Mouse (Mus musculus) forebrain, embryonic 10.5 days (tissue): Measurements from ENCODE around the gene Csnk1e. TPM values are rescaled to one million over a fixed set of nuclear protein-coding genes. Genes with fewer than 3 reads are reported as not detected.
"Not testable (repeated sequence)": the region's sequence is repeated elsewhere in the genome, so short reads cannot be mapped to it uniquely, and the experiment has no call there.

Source experiments
- DNase-seq: peaks from one replicate; pipeline ENCODE4 v3.0.0-alpha.2; 2017; ENCODE audit warnings: low spot score; ENCODE audit errors: extremely low spot score
- H3K27ac ChIP-seq: fragments of 300-500 bp; sonication (generic); 2 replicates; pipeline ENCODE4 v1.5.1; 2016; ENCODE audit warnings: mild to moderate bottlenecking
- H3K27me3 ChIP-seq: fragments of 300-500 bp; sonication (generic); 2 replicates; pipeline ENCODE4 v1.6.1; 2016; ENCODE audit warnings: mild to moderate bottlenecking; ENCODE audit not compliant: poor library complexity, severe bottlenecking
- H3K36me3 ChIP-seq: fragments of 300-500 bp; sonication (generic); replicated peaks from 2 replicates; pipeline ENCODE4 v1.6.1; 2016; ENCODE audit warnings: mild to moderate bottlenecking, moderate library complexity
- H3K4me1 ChIP-seq: fragments of 300-500 bp; sonication (generic); 2 replicates; pipeline ENCODE4 v1.6.1; 2016
- H3K4me3 ChIP-seq: fragments of 300-500 bp; sonication (generic); 2 replicates; pipeline ENCODE4 v1.5.1; 2016; ENCODE audit warnings: mild to moderate bottlenecking, moderate library complexity
- H3K9me3 ChIP-seq: fragments of 300-500 bp; sonication (generic); 2 replicates; pipeline ENCODE4 v1.6.1; 2016; ENCODE audit warnings: mild to moderate bottlenecking, moderate library complexity
- WGBS: fragments of 180-500 bp; shearing (Covaris S2); methylation state at CpG from one replicate; pipeline ENCODE4 v1.1.7; 2016; 5-methylcytosine and 5-hydroxymethylcytosine counted together
- polyA plus RNA-seq: library from polyadenylated mRNA; unstranded; fragments of >200 nt; fragmentation: Nextera tagmentation; extraction: Ambion mirVana; gene quantifications from 2 replicates; pipeline ENCODE4 v1.2.1, GENCODE M21; 2016

Csnk1e gene
- polyA plus RNA-seq, 1 experiment from 2014 or later: 123 TPM

GRCm38 (mm10) chr15:79470583-79470982 is 15.2 kb upstream of the Csnk1e start:
- Histone ChIP-seq H3K4me3 (peak overlapping the region; percentile 42), H3K27me3 (peaks cover 14% of the 10 kb centered on the region), H3K9me3 (peaks cover under 1% of the 10 kb centered on the region; the same call in 1 of the 2 replicates), H3K27ac (no peak overlapping the region), H3K36me3 (no peaks in the 10 kb centered on the region), H3K4me1 (peaks cover 15% of the 10 kb centered on the region)
- DNase-seq: no peak
- 29% methylated on average over 17 of the region's 17 CpGs for WGBS

DNA sequence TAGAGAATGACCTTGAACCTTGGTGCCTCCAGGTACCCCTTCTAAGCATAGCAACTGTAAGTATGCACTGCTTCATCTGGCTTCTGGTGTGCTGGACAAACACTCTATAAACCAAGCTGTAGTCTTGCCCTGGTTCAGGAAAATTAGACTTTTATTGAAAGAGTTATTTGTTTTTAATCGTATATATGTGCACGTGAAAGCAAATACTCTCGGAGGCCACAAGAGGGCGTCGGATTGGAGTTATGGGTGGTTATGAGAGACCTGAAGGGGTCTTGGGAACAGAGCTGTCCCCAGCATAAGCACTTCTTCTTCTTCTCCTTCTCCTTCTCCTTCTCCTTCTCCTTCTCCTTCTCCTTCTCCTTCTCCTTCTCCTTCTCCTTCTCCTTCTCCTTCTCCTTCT is 14.2 kb upstream of the Csnk1e start:
- H3K27ac ChIP-seq: no peak overlapping the region
- H3K4me3 ChIP-seq: no peak overlapping the region
- WGBS: 71% methylated on average over 5 of the region's 5 CpGs
- DNase-seq: no peak
- H3K9me3 ChIP-seq: no peaks in the 10 kb centered on the region; the same call in 1 of the 2 replicates
- H3K4me1 ChIP-seq: peaks cover 15% of the 10 kb centered on the region
- H3K27me3 ChIP-seq: peaks cover 14% of the 10 kb centered on the region
- H3K36me3 ChIP-seq: no peaks in the 10 kb centered on the region

GRCm38 (mm10) chr15:79466601-79467286 is 11.4 kb upstream of the Csnk1e start:
- Histone ChIP-seq H3K4me3 (0 out of 2 replicates have a peak overlapping the region, but pooled peaks have one; percentile 4), H3K27me3 (peaks cover 40% of the 10 kb centered on the region), H3K27ac (peak overlapping the region; percentile 58; the same call in 1 of the 2 replicates), H3K4me1 (peaks cover 23% of the 10 kb centered on the region), H3K9me3 (peaks cover 14% of the 10 kb centered on the region), H3K36me3 (no peaks in the 10 kb centered on the region)
- DNase-seq: peak; percentile 84
- WGBS: 6% methylated on average over 18 of the region's 18 CpGs

DNA sequence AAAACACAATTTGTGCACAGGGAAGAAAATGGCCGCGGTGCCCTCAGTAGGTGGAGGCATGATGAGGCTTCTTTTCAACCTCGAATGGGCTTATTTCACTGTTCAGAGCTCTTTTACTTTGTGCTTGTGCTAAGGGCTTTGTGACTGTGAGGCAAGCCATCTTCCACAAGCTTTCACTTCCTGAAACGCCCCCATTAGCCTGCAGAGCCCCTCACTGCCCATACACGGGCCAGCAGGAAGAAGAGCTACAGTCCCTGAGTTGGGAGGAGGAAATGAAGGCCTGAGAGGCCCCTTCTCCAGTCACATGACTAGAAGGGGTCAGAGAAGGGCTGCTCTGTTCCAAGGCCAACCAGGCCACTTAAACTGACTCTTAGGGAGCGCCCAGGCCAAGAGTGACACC is 1.2 kb upstream of the Csnk1e start:
- H3K4me3 ChIP-seq: no peak overlapping the region
- peaks cover 20% of the 10 kb centered on the region for H3K4me1 ChIP-seq
- no peaks in the 10 kb centered on the region for H3K36me3 ChIP-seq
- 73% methylated on average over 6 of the region's 6 CpGs for WGBS
- no peak for DNase-seq
- H3K27ac ChIP-seq: peak overlapping the region; percentile 35; the same call in 1 of the 2 replicates
- peaks cover under 1% of the 10 kb centered on the region; the same call in 1 of the 2 replicates for H3K9me3 ChIP-seq
- peaks cover 36% of the 10 kb centered on the region for H3K27me3 ChIP-seq

- WGBS: 53% methylated on average over 6 of the region's 6 CpGs
- not testable (repeated sequence) for DNase-seq, H3K27ac ChIP-seq, H3K9me3 ChIP-seq, H3K4me3 ChIP-seq, H3K36me3 ChIP-seq
- Histone ChIP-seq H3K27me3 (peaks cover 31% of the 10 kb centered on the region), H3K4me1 (peaks cover 20% of the 10 kb centered on the region)
Observed at GRCm38 (mm10) chr15:79456104-79456503, 738 bp upstream of the Csnk1e start.

- no peak for DNase-seq
- no peaks in the 10 kb centered on the region for H3K9me3 ChIP-seq
- WGBS: 91% methylated on average over 4 of the region's 4 CpGs
- peaks cover 20% of the 10 kb centered on the region for H3K4me1 ChIP-seq
- no peak overlapping the region for H3K27ac ChIP-seq
- peaks cover 23% of the 10 kb centered on the region for H3K27me3 ChIP-seq
- H3K36me3 ChIP-seq: no peaks in the 10 kb centered on the region
- H3K4me3 ChIP-seq: no peak overlapping the region
Observed at GRCm38 (mm10) chr15:79453831-79454230, 1.5 kb downstream of the Csnk1e start.

DNA sequence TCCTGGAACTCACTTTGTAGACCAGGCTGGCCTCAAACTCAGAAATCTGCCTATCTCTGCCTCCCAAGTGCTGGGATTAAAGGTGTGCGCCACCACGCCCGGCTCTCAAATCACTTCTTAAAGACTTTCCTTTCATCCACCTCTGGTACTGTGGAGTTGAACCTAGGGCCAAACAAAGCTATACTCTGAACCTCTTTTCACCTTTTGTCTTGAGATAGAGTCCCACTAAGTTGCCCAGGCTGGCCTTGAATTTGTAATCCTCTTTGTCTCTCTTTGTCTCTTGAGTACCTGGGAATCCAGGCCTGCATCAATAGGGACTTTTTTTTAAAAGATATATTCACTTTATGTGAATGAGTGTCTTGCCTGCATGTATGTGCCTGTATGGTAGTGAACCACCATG is 7.3 kb downstream of the Csnk1e start:
- Histone ChIP-seq H3K4me1 (peaks cover 15% of the 10 kb centered on the region), H3K27me3 (peaks cover 6% of the 10 kb centered on the region; the same call in 1 of the 2 replicates), H3K9me3 (no peaks in the 10 kb centered on the region), H3K27ac (no peak overlapping the region), H3K4me3 (no peak overlapping the region), H3K36me3 (no peaks in the 10 kb centered on the region)
- WGBS: 88% methylated on average over 3 of the region's 3 CpGs
- DNase-seq: no peak

GRCm38 (mm10) chr15:79445786-79446654 is 9.3 kb downstream of the Csnk1e start:
- DNase-seq: no peak
- WGBS: 83% methylated on average over 8 of the region's 8 CpGs
- no peak overlapping the region for H3K4me3 ChIP-seq

GRCm38 (mm10) chr15:79443856-79444410 is 11.4 kb downstream of the Csnk1e start:
- no peaks in the 10 kb centered on the region for H3K9me3 ChIP-seq
- peaks cover 7% of the 10 kb centered on the region; the same call in 1 of the 2 replicates for H3K27me3 ChIP-seq
- H3K36me3 ChIP-seq: peaks cover 9% of the 10 kb centered on the region
- DNase-seq: no peak
- 52% methylated on average over 7 of the region's 7 CpGs for WGBS
- H3K27ac ChIP-seq: peak overlapping the region; percentile 17; the same call in 1 of the 2 replicates
- H3K4me3 ChIP-seq: no peak overlapping the region
- peaks cover 50% of the 10 kb centered on the region for H3K4me1 ChIP-seq

More at GRCm38 (mm10) chr15:79445786-79446654, 9.3 kb downstream of the Csnk1e start:
- peaks cover 7% of the 10 kb centered on the region; the same call in 1 of the 2 replicates for H3K27me3 ChIP-seq
- H3K9me3 ChIP-seq: no peaks in the 10 kb centered on the region
- no peaks in the 10 kb centered on the region for H3K36me3 ChIP-seq
- peaks cover 29% of the 10 kb centered on the region for H3K4me1 ChIP-seq
- no peak overlapping the region; the same call in 1 of the 2 replicates for H3K27ac ChIP-seq

DNA sequence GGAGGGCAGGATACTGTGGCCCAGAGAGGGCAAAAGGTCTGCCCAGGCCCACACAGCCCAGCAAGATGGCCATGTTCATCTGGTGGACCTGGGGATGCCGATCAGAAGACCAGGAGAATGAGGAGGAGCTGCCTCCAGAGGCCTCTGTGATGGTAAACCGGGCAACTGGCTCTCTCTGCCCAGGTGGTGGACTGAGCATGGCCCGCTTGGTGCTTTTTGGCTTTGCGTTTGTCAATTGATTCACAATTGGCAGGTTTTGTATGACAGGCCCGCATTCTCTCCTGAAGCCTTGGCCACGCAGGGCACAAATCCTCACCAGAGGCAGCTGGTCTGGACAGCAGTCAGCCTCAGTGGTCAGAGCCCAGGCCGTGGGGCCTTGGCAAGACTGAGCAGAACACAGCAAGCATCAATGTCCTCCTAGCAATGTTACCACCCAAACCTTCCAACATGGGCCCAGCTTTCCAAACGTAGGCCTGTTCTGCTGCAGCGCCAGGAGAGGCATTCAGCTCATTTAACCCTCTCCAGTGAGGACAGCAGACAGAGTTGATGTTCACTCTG is 12.3 kb downstream of the Csnk1e start:
- Histone ChIP-seq H3K27ac (peak overlapping the region; percentile 100), H3K9me3 (no peaks in the 10 kb centered on the region), H3K4me3 (no peak overlapping the region), H3K36me3 (peaks cover 18% of the 10 kb centered on the region), H3K4me1 (peaks cover 58% of the 10 kb centered on the region), H3K27me3 (0 out of 2 replicates have a peak, but pooled peaks cover 7% of the 10 kb centered on the region)
- DNase-seq: no peak
- WGBS: 80% methylated on average over 9 of the region's 9 CpGs

- no peak for DNase-seq
- Histone ChIP-seq H3K4me3 (peak overlapping the region; percentile 96), H3K9me3 (no peaks in the 10 kb centered on the region), H3K36me3 (peaks cover 26% of the 10 kb centered on the region), H3K27me3 (0 out of 2 replicates have a peak, but pooled peaks cover 7% of the 10 kb centered on the region), H3K4me1 (peaks cover 67% of the 10 kb centered on the region), H3K27ac (peak overlapping the region; percentile 100)
- 4% methylated on average over 6 of the region's 6 CpGs for WGBS
Observed at GRCm38 (mm10) chr15:79442257-79442611, 13.1 kb downstream of the Csnk1e start.
